Mouse (Mus musculus): ENCODE results near the gene Ptch2. TPM values are rescaled to one million over a fixed set of nuclear protein-coding genes. Genes with fewer than 3 reads are reported as not detected.

Gene Ptch2
- polyA plus RNA-seq (2015; fragmentation: Illumina TruSeq; extraction: RNeasy Lipid Tissue Mini Kit (QIAGEN cat#74804); ENCODE audit: insufficient read depth, low read depth, low replicate concordance): 0.33 TPM

DNA sequence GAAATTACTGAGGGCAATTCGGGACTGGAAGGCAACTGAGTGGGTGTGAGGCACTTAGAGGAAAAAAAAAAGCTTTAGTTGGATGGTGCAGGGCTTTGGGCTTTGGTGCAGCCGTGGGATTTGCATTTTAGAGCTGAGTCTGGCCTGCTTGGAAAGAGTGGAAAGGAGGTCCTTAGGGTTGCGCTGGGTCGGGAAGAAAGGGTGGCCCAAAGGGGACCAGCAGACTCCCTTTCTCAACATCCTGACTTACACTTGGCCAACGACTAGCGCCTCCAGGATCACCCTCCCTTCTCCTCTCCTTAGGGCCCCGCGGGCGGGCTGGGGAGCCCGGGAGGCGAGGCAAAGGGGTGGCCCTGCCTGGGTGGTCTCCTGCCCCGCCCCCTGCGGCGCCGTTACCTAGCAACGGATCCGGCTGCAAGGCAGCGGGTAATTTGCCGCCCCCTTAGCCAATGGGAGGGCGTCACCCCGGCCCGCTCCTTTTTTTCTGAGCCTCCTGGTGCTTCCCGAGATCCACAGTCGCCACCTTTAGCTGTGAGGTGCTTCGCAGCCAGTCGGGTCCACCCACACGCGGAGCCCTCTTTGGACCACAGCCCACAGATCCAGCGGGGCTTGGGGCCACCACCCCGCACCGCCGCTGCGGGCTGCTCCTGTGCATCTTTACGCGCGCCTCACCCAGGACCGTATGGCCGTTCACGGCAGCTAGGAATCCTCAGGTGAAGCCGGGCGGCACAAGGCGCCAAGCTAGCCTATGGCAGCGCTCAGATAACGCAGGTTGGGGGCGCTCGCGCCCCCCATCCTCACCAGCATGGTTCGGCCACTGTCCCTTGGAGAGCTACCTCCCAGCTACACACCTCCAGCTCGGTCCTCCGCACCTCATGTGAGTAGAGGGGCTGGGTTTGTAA lies at the start of gene Ptch2:
Gene Ptch2, plus strand, starts transcription at position 525 of the 902 bp plus-strand sequence.

GRCm38 (mm10) chr4:117125348-117125909 lies 29.6 kb downstream of the Ptch2 start, which contains the start of gene Btbd19:
Gene Btbd19 (minus strand): TSS chr4:117125725.

DNA sequence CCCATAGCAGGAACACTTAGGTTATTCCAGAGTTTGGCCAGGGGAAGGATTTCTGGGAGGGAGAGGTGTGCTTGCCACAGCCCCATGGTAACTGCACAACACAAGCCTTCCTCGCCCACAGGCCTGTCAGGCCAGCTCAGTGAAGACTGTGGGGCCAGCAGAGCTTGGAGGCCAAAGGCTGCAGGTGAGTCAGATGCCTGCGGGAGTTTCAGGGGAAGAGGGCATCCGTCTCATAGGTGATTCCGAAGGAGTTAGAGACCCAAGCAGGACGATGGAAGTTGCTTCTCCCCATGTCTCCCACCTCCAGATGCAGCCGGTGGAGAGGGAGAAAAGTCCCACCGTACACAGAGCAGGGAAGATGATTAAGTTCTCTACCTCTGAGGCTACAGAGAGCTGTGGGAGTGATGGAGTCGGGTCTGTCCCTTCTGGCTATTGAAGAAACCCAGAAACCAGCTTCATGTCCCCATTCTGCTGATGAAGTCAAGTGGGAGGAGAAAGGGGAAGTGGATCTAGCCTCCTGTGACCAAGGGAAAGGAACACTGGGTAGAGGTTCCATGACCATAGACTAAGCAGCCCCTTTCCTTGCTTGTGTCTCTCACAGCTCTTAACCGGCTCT lies 30.9 kb downstream of the Ptch2 start, which contains the start of gene Tctex1d4:
Gene Tctex1d4, plus strand, starts transcription at position 120 of the 616 bp plus-strand sequence.

DNA sequence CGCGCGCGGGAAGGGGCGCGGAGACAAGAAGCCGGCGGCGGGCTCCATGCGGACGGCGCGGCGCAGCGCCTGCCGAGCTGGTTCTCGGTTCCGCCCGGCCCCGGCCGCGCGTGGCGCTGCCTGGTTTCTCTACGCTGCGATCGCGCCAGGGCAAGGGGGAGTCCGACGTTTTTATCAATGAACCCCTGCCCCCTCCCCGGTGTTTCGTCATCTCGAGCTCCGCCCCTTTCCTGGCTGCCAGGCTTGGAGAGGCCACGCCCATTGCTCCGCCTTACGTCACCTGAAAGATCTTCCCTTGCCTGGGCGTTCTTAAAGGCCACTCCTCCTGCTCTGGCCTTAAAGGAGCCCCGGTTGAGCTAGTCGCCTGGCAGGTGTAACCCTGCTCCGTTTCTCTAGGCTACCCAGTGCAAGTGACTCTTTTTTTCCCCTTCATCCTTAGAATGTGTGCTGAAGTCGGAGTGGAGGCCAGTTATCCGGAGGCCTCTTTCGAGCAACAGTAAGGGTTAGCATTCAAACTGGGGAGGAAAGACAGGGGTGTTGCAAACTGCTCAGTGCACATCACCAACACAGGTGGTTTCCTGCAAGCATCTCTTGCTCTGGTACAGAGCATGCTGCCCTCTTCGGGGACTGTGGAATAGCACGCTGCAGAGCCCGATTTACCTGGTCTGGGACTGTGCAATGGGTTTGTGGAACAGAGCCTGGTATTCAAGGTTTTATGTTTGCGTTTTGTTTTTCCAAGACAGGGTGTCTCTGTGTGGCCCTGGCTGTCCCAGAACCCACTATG lies 38.1 kb downstream of the Ptch2 start, which contains the start of gene Plk3:
Gene Plk3, minus strand, starts transcription at position 147 of the 784 bp plus-strand sequence.

DNA sequence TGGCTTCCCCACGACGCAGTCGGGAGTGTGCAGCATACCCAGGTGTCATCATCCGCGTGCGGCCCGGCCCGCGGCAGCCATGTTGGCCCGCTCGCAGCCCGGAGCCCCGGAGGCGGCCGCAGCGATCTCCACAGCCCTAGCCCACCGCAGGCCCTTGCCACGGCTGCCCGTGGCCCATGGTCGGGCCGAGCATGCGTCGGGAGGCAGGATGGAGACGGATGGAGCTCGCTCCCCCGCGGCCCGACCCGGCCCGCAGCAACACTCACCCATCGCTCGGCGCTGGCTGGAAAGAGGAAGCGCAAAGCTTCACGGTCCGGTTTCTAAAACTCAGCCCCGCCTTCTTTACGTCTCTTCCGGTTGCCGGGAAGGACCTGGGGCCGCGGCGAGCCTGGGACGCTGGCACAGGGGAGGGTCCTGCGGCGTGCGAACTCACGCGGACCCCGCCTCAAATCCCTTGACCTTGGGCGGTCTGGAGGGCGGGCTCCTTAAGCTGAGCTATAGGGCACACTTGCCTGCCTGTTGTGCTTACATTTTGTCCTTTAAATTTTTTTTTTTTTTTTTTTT lies 60.0 kb downstream of the Ptch2 start, which contains the start of gene Rps8:
Gene Rps8, minus strand, starts transcription at position 452 of the 564 bp plus-strand sequence.

Other genes starting within 250 kb of the Ptch2 start
- gene Zswim5, start 218.7 kb upstream of the Ptch2 start, polyA plus RNA-seq (2015; fragmentation: Illumina TruSeq; extraction: RNeasy Lipid Tissue Mini Kit (QIAGEN cat#74804); ENCODE audit: insufficient read depth, low read depth, low replicate concordance): 0.42 TPM
- 26.0 TPM for gene Urod, start 101.7 kb upstream of the Ptch2 start, polyA plus RNA-seq (2015; fragmentation: Illumina TruSeq; extraction: RNeasy Lipid Tissue Mini Kit (QIAGEN cat#74804); ENCODE audit: insufficient read depth, low read depth, low replicate concordance)
- 7.8 TPM for gene Hectd3, start 100.8 kb upstream of the Ptch2 start, polyA plus RNA-seq (2015; fragmentation: Illumina TruSeq; extraction: RNeasy Lipid Tissue Mini Kit (QIAGEN cat#74804); ENCODE audit: insufficient read depth, low read depth, low replicate concordance)
- 4.9 TPM for gene Eif2b3, start 76.7 kb upstream of the Ptch2 start, polyA plus RNA-seq (2015; fragmentation: Illumina TruSeq; extraction: RNeasy Lipid Tissue Mini Kit (QIAGEN cat#74804); ENCODE audit: insufficient read depth, low read depth, low replicate concordance)
- gene Btbd19, start 29.6 kb downstream of the Ptch2 start, polyA plus RNA-seq (2015; fragmentation: Illumina TruSeq; extraction: RNeasy Lipid Tissue Mini Kit (QIAGEN cat#74804); ENCODE audit: insufficient read depth, low read depth, low replicate concordance): 6.5 TPM
- not detected for gene Tctex1d4, start 30.7 kb downstream of the Ptch2 start, polyA plus RNA-seq (2015; fragmentation: Illumina TruSeq; extraction: RNeasy Lipid Tissue Mini Kit (QIAGEN cat#74804); ENCODE audit: insufficient read depth, low read depth, low replicate concordance)
- 1.6 TPM for gene Plk3, start 37.9 kb downstream of the Ptch2 start, polyA plus RNA-seq (2015; fragmentation: Illumina TruSeq; extraction: RNeasy Lipid Tissue Mini Kit (QIAGEN cat#74804); ENCODE audit: insufficient read depth, low read depth, low replicate concordance)
- gene Rps8, start 60.2 kb downstream of the Ptch2 start, polyA plus RNA-seq (2015; fragmentation: Illumina TruSeq; extraction: RNeasy Lipid Tissue Mini Kit (QIAGEN cat#74804); ENCODE audit: insufficient read depth, low read depth, low replicate concordance): 1,006 TPM
- gene Kif2c, start 86.6 kb downstream of the Ptch2 start, polyA plus RNA-seq (2015; fragmentation: Illumina TruSeq; extraction: RNeasy Lipid Tissue Mini Kit (QIAGEN cat#74804); ENCODE audit: insufficient read depth, low read depth, low replicate concordance): not detected
- gene Tmem53, start 155.9 kb downstream of the Ptch2 start, polyA plus RNA-seq (2015; fragmentation: Illumina TruSeq; extraction: RNeasy Lipid Tissue Mini Kit (QIAGEN cat#74804); ENCODE audit: insufficient read depth, low read depth, low replicate concordance): not detected
- not detected for gene Armh1, start 156.1 kb downstream of the Ptch2 start, polyA plus RNA-seq (2015; fragmentation: Illumina TruSeq; extraction: RNeasy Lipid Tissue Mini Kit (QIAGEN cat#74804); ENCODE audit: insufficient read depth, low read depth, low replicate concordance)